Mouse (Mus musculus) heart, embryonic 16.5 days (tissue): ENCODE results near the gene Kcnc1. TPM values are rescaled to one million over a fixed set of nuclear protein-coding genes. Genes with fewer than 3 reads are reported as not detected.
A peak's percentile ranks its signal among the peaks of the same experiment; 100 is the strongest.

Experiments
- ATAC-seq: fragments of 200-750 bp; cut with Nextera tagmentation; replicated peaks from 2 replicates; pipeline ENCODE4 v1.8.0; 2017; ENCODE audit warnings: moderate number of reproducible peaks; ENCODE audit not compliant: insufficient read depth, low FRiP score; ENCODE audit errors: extremely low read depth
- H3K27ac ChIP-seq: fragments of 300-500 bp; sonication (generic); 2 replicates; pipeline ENCODE4 v1.5.1; 2014; ENCODE audit warnings: mild to moderate bottlenecking, low read length, control low read depth, moderate library complexity
- H3K27me3 ChIP-seq: fragments of 300-500 bp; sonication (generic); 2 replicates; pipeline ENCODE4 v1.6.1; 2014; ENCODE audit warnings: low read length, mixed read lengths; ENCODE audit not compliant: control insufficient read depth, insufficient read depth
- H3K36me3 ChIP-seq: fragments of 300-500 bp; sonication (generic); 2 replicates; pipeline ENCODE4 v1.6.1; 2014; ENCODE audit not compliant: control insufficient read depth, insufficient read depth
- H3K4me1 ChIP-seq: fragments of 300-500 bp; sonication (generic); 2 replicates; pipeline ENCODE4 v1.6.1; 2014; ENCODE audit warnings: low read length, mixed read lengths; ENCODE audit not compliant: control insufficient read depth, insufficient read depth
- H3K4me2 ChIP-seq: fragments of 300-500 bp; sonication (generic); 2 replicates; pipeline ENCODE4 v1.6.1; 2014; ENCODE audit warnings: low read depth, mild to moderate bottlenecking, control low read depth, low read length
- H3K4me3 ChIP-seq: fragments of 300-500 bp; sonication (generic); 2 replicates; pipeline ENCODE4 v1.5.1; 2014; ENCODE audit warnings: mild to moderate bottlenecking, control low read depth, low read length
- H3K9ac ChIP-seq: fragments of 300-500 bp; sonication (generic); 2 replicates; pipeline ENCODE4 v1.6.1; 2014; ENCODE audit warnings: low read length, control low read depth
- H3K9me3 ChIP-seq: fragments of 300-500 bp; sonication (generic); replicated peaks from 2 replicates; pipeline ENCODE4 v1.6.1; 2016; ENCODE audit warnings: low read length; ENCODE audit not compliant: control insufficient read depth
- WGBS: fragments of 180-500 bp; shearing (Covaris S2); extraction: QIAGEN DNeasy Blood & Tissue Kit; methylation state at CpG from one replicate; pipeline ENCODE4 v1.1.7; 2014; 5-methylcytosine and 5-hydroxymethylcytosine counted together
- polyA plus RNA-seq: library from polyadenylated mRNA; unstranded; fragments of >200 nt; fragmentation: Nextera tagmentation; extraction: Ambion mirVana; gene quantifications from 2 replicates; pipeline ENCODE4 v1.2.1, GENCODE M21; 2015

The Kcnc1 gene
- polyA plus RNA-seq: 0.19 TPM in 1 of 2 replicates, not detected in the other

- ATAC-seq: peak; percentile 81
- under 1% methylated on average over 63 of the region's 93 CpGs for WGBS
- H3K27me3 ChIP-seq: peaks cover 72% of the 10 kb centered on the region
- peak within 1 kb of the TSS; percentile 54 for H3K4me3 ChIP-seq
- H3K36me3 ChIP-seq: no peaks in the 10 kb centered on the region
- no peak within 1 kb of the TSS for H3K9ac ChIP-seq
- peak within 1 kb of the TSS; percentile 90 for H3K4me2 ChIP-seq
- no peaks in the 10 kb centered on the region for H3K9me3 ChIP-seq
- H3K27ac ChIP-seq: no peak within 1 kb of the TSS
- peaks cover 5% of the 10 kb centered on the region for H3K4me1 ChIP-seq
Observed at GRCm38 (mm10) chr7:46396231-46396927, at the start of gene Kcnc1. Gene Kcnc1 (plus strand): TSS chr7:46396497.

- H3K9ac ChIP-seq: no peak overlapping the region
- no peaks in the 10 kb centered on the region; the same call in 1 of the 2 replicates for H3K9me3 ChIP-seq
- H3K27ac ChIP-seq: no peak overlapping the region
- no peaks in the 10 kb centered on the region for H3K36me3 ChIP-seq
- H3K4me1 ChIP-seq: no peaks in the 10 kb centered on the region
- no peak for ATAC-seq
- no peak overlapping the region for H3K4me2 ChIP-seq
- H3K27me3 ChIP-seq: peaks cover 39% of the 10 kb centered on the region
- WGBS: 48% methylated on average over 4 of the region's 4 CpGs
- H3K4me3 ChIP-seq: no peak overlapping the region
Observed at GRCm38 (mm10) chr7:46347692-46348091, 48.6 kb upstream of the Kcnc1 start.

GRCm38 (mm10) chr7:46348813-46349212 lies 47.5 kb upstream of the Kcnc1 start:
- peaks cover 39% of the 10 kb centered on the region for H3K27me3 ChIP-seq
- no peak overlapping the region for H3K4me3 ChIP-seq
- no peak overlapping the region for H3K9ac ChIP-seq
- no peak overlapping the region for H3K4me2 ChIP-seq
- no peak for ATAC-seq
- WGBS: 4% methylated on average over 36 of the region's 36 CpGs
- H3K36me3 ChIP-seq: no peaks in the 10 kb centered on the region
- H3K9me3 ChIP-seq: no peaks in the 10 kb centered on the region
- H3K27ac ChIP-seq: no peak overlapping the region
- H3K4me1 ChIP-seq: no peaks in the 10 kb centered on the region

- 42% methylated on average over 9 of the region's 9 CpGs for WGBS
- Histone ChIP-seq H3K27me3 (peaks cover 39% of the 10 kb centered on the region), H3K4me1 (no peaks in the 10 kb centered on the region), H3K4me2 (no peak overlapping the region), H3K36me3 (no peaks in the 10 kb centered on the region), H3K9me3 (no peaks in the 10 kb centered on the region), H3K27ac (no peak overlapping the region), H3K9ac (no peak overlapping the region), H3K4me3 (no peak overlapping the region)
- no peak for ATAC-seq
Observed at GRCm38 (mm10) chr7:46350119-46350702, 46.1 kb upstream of the Kcnc1 start.

GRCm38 (mm10) chr7:46352748-46353147 lies 43.5 kb upstream of the Kcnc1 start:
- Histone ChIP-seq H3K4me2 (no peak overlapping the region), H3K4me3 (no peak overlapping the region), H3K9me3 (no peaks in the 10 kb centered on the region), H3K4me1 (no peaks in the 10 kb centered on the region), H3K36me3 (no peaks in the 10 kb centered on the region), H3K9ac (no peak overlapping the region), H3K27me3 (peaks cover 31% of the 10 kb centered on the region), H3K27ac (no peak overlapping the region)
- no peak for ATAC-seq
- WGBS: 53% methylated on average over 2 of the region's 2 CpGs

GRCm38 (mm10) chr7:46353216-46353615 lies 43.1 kb upstream of the Kcnc1 start:
- no peaks in the 10 kb centered on the region for H3K4me1 ChIP-seq
- no peaks in the 10 kb centered on the region for H3K9me3 ChIP-seq
- 49% methylated on average over 8 of the region's 8 CpGs for WGBS
- no peak for ATAC-seq
- no peaks in the 10 kb centered on the region for H3K36me3 ChIP-seq
- H3K27me3 ChIP-seq: peaks cover 26% of the 10 kb centered on the region
- H3K4me3 ChIP-seq: no peak overlapping the region
- no peak overlapping the region for H3K9ac ChIP-seq
- no peak overlapping the region for H3K27ac ChIP-seq
- no peak overlapping the region for H3K4me2 ChIP-seq

- H3K4me1 ChIP-seq: no peaks in the 10 kb centered on the region
- no peak overlapping the region for H3K27ac ChIP-seq
- H3K9ac ChIP-seq: no peak overlapping the region
- no peaks in the 10 kb centered on the region for H3K9me3 ChIP-seq
- H3K27me3 ChIP-seq: peaks cover 19% of the 10 kb centered on the region
- no peak overlapping the region for H3K4me3 ChIP-seq
- WGBS: 44% methylated on average over 4 of the region's 4 CpGs
- ATAC-seq: no peak
- H3K4me2 ChIP-seq: no peak overlapping the region
- H3K36me3 ChIP-seq: no peaks in the 10 kb centered on the region
Observed at GRCm38 (mm10) chr7:46353875-46354274, 42.4 kb upstream of the Kcnc1 start.

- Histone ChIP-seq H3K9ac (no peak overlapping the region), H3K9me3 (no peaks in the 10 kb centered on the region), H3K27ac (no peak overlapping the region), H3K4me3 (no peak overlapping the region), H3K27me3 (peaks cover 5% of the 10 kb centered on the region; the same call in 1 of the 2 replicates), H3K36me3 (no peaks in the 10 kb centered on the region), H3K4me1 (no peaks in the 10 kb centered on the region), H3K4me2 (no peak overlapping the region)
- no peak for ATAC-seq
Observed at GRCm38 (mm10) chr7:46361776-46362175, 34.5 kb upstream of the Kcnc1 start.

GRCm38 (mm10) chr7:46364154-46364553 lies 32.1 kb upstream of the Kcnc1 start:
- H3K9ac ChIP-seq: no peak overlapping the region
- H3K36me3 ChIP-seq: no peaks in the 10 kb centered on the region
- no peak overlapping the region for H3K4me2 ChIP-seq
- WGBS: 19% methylated on average over 5 of the region's 5 CpGs
- no peaks in the 10 kb centered on the region for H3K9me3 ChIP-seq
- no peak for ATAC-seq
- H3K4me1 ChIP-seq: no peaks in the 10 kb centered on the region
- H3K4me3 ChIP-seq: no peak overlapping the region
- H3K27me3 ChIP-seq: peaks cover 5% of the 10 kb centered on the region; the same call in 1 of the 2 replicates
- no peak overlapping the region for H3K27ac ChIP-seq
